Mouse (Mus musculus) cerebral cortex, adult 2 months (tissue): ENCODE measurements around the gene Adam6b.

Experiments used
- WGBS: fragments of 180-500 bp; shearing (Covaris S2); methylation state at CpG from one replicate; pipeline ENCODE4 v1.1.7; 2018; 5-methylcytosine and 5-hydroxymethylcytosine counted together

Adam6b gene

GRCm38 (mm10) chr12:113489211-113489610, at the start of gene Adam6b:
Gene Adam6b (plus strand): TSS chr12:113489511.
- WGBS: 67% methylated on average over 1 of the region's 1 CpGs

GRCm38 (mm10) chr12:113446061-113446460, 43.2 kb upstream of the Adam6b start:
- WGBS: 82% methylated on average over 1 of the region's 1 CpGs

DNA sequence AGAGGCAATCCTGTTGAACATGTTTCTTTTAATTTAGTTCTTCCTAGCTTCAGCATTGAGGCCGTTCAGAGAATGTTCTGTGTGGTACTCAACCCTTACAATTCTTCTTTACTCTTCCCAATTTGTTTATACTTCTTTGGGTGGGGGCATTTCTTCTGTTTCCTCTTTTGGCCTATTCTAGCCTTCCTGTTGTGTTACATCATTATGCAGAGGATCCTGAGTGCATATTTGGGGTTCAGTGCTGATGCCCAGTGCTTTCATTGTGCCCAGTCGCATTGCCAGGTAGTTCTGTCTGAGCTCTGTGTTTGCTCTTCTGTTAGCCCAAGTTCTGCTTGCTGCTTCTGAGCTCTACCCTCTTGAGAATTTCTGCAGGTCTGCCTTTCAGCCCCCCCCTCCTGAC, 13.1 kb upstream of the Adam6b start:
- WGBS: 70% methylated on average over 2 of the region's 2 CpGs

DNA sequence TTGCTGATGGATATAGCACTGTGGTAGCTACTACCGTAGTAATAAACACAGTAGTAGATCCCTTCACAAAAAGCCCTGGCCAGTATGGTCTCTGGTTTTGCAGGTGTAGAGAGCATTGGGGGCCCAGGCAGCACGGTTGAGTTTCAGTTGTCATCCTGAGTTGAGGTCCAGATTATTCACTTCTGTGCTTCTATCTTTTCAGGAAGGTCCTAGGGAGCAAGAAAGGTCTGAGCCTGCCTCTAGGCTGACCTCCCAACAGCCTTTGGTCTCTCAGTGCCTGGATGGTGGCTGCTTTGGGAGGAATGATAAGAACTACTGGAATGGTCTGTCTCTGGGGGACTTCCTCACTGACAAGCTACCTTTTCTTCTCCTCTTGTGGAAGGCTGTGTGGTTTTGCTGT, 7.2 kb upstream of the Adam6b start:
- WGBS: 77% methylated on average over 2 of the region's 2 CpGs

DNA sequence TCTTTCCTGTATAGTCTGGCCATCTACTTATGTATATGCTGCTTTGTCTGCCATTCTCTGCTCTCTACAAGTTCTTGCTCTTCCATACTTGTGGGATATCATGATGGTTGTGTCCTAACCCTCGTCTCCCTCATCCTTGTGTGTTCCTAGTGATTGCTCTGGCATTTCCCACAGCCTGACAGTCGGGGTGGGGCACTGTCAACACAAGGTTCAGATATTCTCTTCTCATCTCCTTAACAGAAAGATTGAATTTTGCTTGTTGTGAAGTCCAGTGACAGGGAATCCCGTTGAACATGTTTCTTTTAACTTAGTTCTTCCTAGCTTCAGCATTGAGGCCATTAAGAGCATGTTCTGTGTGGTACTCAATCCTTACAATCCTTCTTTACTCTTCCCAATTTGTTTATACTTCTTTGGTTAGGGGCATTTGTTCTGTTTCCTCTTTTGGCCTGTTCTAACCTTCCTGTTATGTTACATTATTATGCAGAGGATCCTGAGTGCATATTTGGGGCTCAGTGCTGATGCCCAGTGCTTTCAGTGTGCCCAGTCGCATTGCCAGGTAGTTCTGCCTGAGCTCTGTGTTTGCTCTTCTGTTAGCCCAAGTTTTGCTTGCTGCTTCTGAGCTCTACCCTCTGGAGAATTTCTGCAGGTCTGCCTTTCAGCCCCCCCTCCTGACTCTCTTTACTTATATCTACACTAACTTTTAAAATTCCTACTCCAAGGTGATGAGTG, 6.5 kb upstream of the Adam6b start:
- 48% methylated on average over 4 of the region's 4 CpGs for WGBS

DNA sequence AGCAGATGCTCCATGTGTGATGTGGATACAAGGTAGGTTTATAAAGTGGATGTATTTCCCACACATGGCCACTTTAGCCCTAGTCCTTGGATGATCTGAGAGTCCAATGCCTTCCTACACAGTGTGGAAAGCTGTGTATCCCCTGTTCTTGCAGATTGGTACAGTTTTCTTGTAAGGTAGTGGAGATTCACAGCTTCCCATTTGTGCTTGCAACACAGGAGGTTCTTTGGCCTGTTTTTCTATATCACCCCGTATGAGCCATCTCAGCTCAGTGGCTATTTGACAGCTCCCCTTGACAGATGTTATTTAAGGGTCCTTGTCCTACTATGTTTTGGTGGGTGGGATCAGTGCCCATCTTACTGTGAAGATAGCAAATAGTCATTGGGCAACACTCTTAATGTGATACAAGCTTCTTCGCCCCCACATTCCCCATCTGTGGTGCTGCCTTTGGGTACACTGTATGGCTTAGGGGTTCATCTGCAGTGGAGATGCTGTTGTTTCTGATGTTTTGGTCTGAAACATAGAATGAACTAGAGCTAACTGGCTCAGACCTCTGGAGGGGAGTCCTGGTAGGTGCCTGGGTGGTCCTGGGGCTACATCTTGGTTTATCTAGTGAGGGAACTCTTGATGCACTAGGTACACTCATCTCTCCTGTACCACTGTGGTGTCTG, 5.7 kb upstream of the Adam6b start:
- 85% methylated on average over 2 of the region's 2 CpGs for WGBS

- 33% methylated on average over 2 of the region's 2 CpGs for WGBS
Observed at GRCm38 (mm10) chr12:113484971-113485485, 4.3 kb upstream of the Adam6b start.

DNA sequence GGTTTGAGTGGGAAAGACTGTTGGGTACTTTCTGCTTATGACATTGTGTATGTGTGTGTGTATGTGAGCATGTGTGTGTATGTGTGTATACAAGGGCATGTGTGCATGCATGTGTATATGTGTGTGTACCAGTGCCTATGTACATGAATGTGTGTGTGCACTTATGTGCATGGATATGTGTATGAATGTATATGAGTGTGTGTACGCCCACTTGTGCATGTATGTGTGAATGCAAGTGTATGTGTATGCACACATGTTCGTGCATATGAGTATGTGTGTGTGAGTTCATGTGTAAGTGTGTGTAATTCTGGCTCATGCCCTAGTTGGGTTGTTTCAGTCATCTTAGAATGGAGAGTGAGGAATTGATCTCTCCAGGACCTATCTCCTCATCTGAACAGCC, 36.6 kb downstream of the Adam6b start:
- WGBS: 69% methylated on average over 2 of the region's 2 CpGs
